Mouse (Mus musculus) midbrain, embryonic 13.5 days (tissue): Measurements from ENCODE around the gene Wap. TPM values are rescaled to one million over a fixed set of nuclear protein-coding genes. Genes with fewer than 3 reads are reported as not detected.
A peak's percentile ranks its signal among the peaks of the same experiment; 100 is the strongest.

Experiments used
- ATAC-seq: fragments of 200-750 bp; cut with Nextera tagmentation; 2 replicates; pipeline ENCODE4 v1.8.0; 2017; ENCODE audit warnings: mild to moderate bottlenecking, moderate TSS enrichment, moderate library complexity
- H3K27ac ChIP-seq: fragments of 300-500 bp; sonication (generic); 2 replicates; pipeline ENCODE4 v1.5.1; 2015; ENCODE audit warnings: inconsistent platforms, mild to moderate bottlenecking, moderate library complexity
- H3K27me3 ChIP-seq: fragments of 300-500 bp; sonication (generic); 2 replicates; pipeline ENCODE4 v1.6.1; 2015; ENCODE audit warnings: mild to moderate bottlenecking, inconsistent platforms
- H3K36me3 ChIP-seq: fragments of 300-500 bp; sonication (generic); 2 replicates; pipeline ENCODE4 v1.6.1; 2015; ENCODE audit warnings: mild to moderate bottlenecking, inconsistent platforms
- H3K4me1 ChIP-seq: fragments of 300-500 bp; sonication (generic); replicated peaks from 2 replicates; pipeline ENCODE4 v1.6.1; 2015; ENCODE audit warnings: inconsistent platforms
- H3K4me2 ChIP-seq: fragments of 300-500 bp; sonication (generic); replicated peaks from 2 replicates; pipeline ENCODE4 v1.6.1; 2015; ENCODE audit warnings: moderate library complexity, mild to moderate bottlenecking, inconsistent platforms
- H3K4me3 ChIP-seq: fragments of 300-500 bp; sonication (generic); replicated peaks from 2 replicates; pipeline ENCODE4 v1.5.1; 2015; ENCODE audit warnings: mild to moderate bottlenecking, inconsistent platforms
- H3K9ac ChIP-seq: fragments of 300-500 bp; sonication (generic); replicated peaks from 2 replicates; pipeline ENCODE4 v1.6.1; 2015; ENCODE audit warnings: mild to moderate bottlenecking, inconsistent platforms
- H3K9me3 ChIP-seq: fragments of 300-500 bp; sonication (generic); 2 replicates; pipeline ENCODE4 v1.6.1; 2016; ENCODE audit warnings: mild to moderate bottlenecking, inconsistent platforms
- WGBS: fragments of 180-500 bp; shearing (Covaris S2); methylation state at CpG from one replicate; pipeline ENCODE4 v1.1.7; 2015; 5-methylcytosine and 5-hydroxymethylcytosine counted together
- polyA plus RNA-seq: library from polyadenylated mRNA; unstranded; fragments of >200 nt; fragmentation: Nextera tagmentation; extraction: Ambion mirVana; gene quantifications from 2 replicates; pipeline ENCODE4 v1.2.1, GENCODE M21; 2015

Gene Wap
- polyA plus RNA-seq: not detected in 2 replicates

- ATAC-seq: no peak
- Histone ChIP-seq H3K27ac (no peak within 1 kb of the TSS), H3K9me3 (no peaks in the 10 kb centered on the region), H3K27me3 (no peaks in the 10 kb centered on the region), H3K36me3 (no peaks in the 10 kb centered on the region), H3K4me1 (no peaks in the 10 kb centered on the region), H3K4me2 (no peak within 1 kb of the TSS), H3K9ac (no peak within 1 kb of the TSS), H3K4me3 (no peak within 1 kb of the TSS)
- WGBS: 86% methylated on average over 4 of the region's 4 CpGs
These were observed at the start of gene Wap for GRCm38 (mm10) chr11:6638537-6638936. Gene Wap, minus strand, starts transcription at chr11:6638637.

- no peak overlapping the region for H3K27ac ChIP-seq
- ATAC-seq: no peak
- H3K4me1 ChIP-seq: 0 out of 2 replicates have a peak, but pooled peaks cover 1% of the 10 kb centered on the region
- no peaks in the 10 kb centered on the region for H3K9me3 ChIP-seq
- no peak overlapping the region for H3K4me3 ChIP-seq
- H3K4me2 ChIP-seq: no peak overlapping the region
- H3K27me3 ChIP-seq: no peaks in the 10 kb centered on the region
- H3K9ac ChIP-seq: no peak overlapping the region
- no peaks in the 10 kb centered on the region for H3K36me3 ChIP-seq
- WGBS: 58% methylated on average over 3 of the region's 3 CpGs
These were observed 46.3 kb upstream of the Wap start for GRCm38 (mm10) chr11:6684741-6685140.

- ATAC-seq: no peak
- H3K4me2 ChIP-seq: no peak overlapping the region
- H3K9me3 ChIP-seq: no peaks in the 10 kb centered on the region
- no peaks in the 10 kb centered on the region for H3K36me3 ChIP-seq
- 0 out of 2 replicates have a peak, but pooled peaks cover 7% of the 10 kb centered on the region for H3K4me1 ChIP-seq
- 50% methylated on average over 10 of the region's 10 CpGs for WGBS
- H3K27ac ChIP-seq: no peak overlapping the region
- no peak overlapping the region for H3K9ac ChIP-seq
- no peak overlapping the region for H3K4me3 ChIP-seq
- H3K27me3 ChIP-seq: no peaks in the 10 kb centered on the region
These were observed 42.0 kb upstream of the Wap start for GRCm38 (mm10) chr11:6680397-6680818.

- Histone ChIP-seq H3K27me3 (no peaks in the 10 kb centered on the region), H3K9ac (no peak overlapping the region), H3K4me3 (no peak overlapping the region), H3K27ac (no peak overlapping the region), H3K36me3 (no peaks in the 10 kb centered on the region), H3K4me1 (0 out of 2 replicates have a peak, but pooled peaks cover 7% of the 10 kb centered on the region), H3K9me3 (no peaks in the 10 kb centered on the region), H3K4me2 (no peak overlapping the region)
- ATAC-seq: no peak
- WGBS: 82% methylated on average over 17 of the region's 17 CpGs
These were observed 41.4 kb upstream of the Wap start for GRCm38 (mm10) chr11:6679694-6680396.

- ATAC-seq: peak; percentile 79
- H3K9me3 ChIP-seq: no peaks in the 10 kb centered on the region
- no peak overlapping the region for H3K4me3 ChIP-seq
- no peaks in the 10 kb centered on the region for H3K27me3 ChIP-seq
- no peak overlapping the region for H3K4me2 ChIP-seq
- no peaks in the 10 kb centered on the region for H3K36me3 ChIP-seq
- WGBS: 17% methylated on average over 7 of the region's 7 CpGs
- H3K4me1 ChIP-seq: 0 out of 2 replicates have a peak, but pooled peaks cover 7% of the 10 kb centered on the region
- no peak overlapping the region for H3K9ac ChIP-seq
- H3K27ac ChIP-seq: no peak overlapping the region
These were observed 39.1 kb upstream of the Wap start for GRCm38 (mm10) chr11:6677530-6677929.

GRCm38 (mm10) chr11:6676641-6677040 lies 38.2 kb upstream of the Wap start:
- Histone ChIP-seq H3K9ac (no peak overlapping the region), H3K36me3 (no peaks in the 10 kb centered on the region), H3K9me3 (no peaks in the 10 kb centered on the region), H3K27ac (no peak overlapping the region), H3K4me3 (no peak overlapping the region), H3K4me2 (no peak overlapping the region), H3K27me3 (no peaks in the 10 kb centered on the region), H3K4me1 (0 out of 2 replicates have a peak, but pooled peaks cover 7% of the 10 kb centered on the region)
- no peak for ATAC-seq
- WGBS: 85% methylated on average over 9 of the region's 9 CpGs

- 0 out of 2 replicates have a peak, but pooled peaks cover 7% of the 10 kb centered on the region for H3K4me1 ChIP-seq
- no peaks in the 10 kb centered on the region for H3K27me3 ChIP-seq
- no peak overlapping the region for H3K27ac ChIP-seq
- no peak for ATAC-seq
- no peak overlapping the region for H3K4me3 ChIP-seq
- H3K9ac ChIP-seq: no peak overlapping the region
- no peaks in the 10 kb centered on the region for H3K36me3 ChIP-seq
- no peaks in the 10 kb centered on the region for H3K9me3 ChIP-seq
- 66% methylated on average over 7 of the region's 7 CpGs for WGBS
- no peak overlapping the region for H3K4me2 ChIP-seq
These were observed 37.0 kb upstream of the Wap start for GRCm38 (mm10) chr11:6675402-6675801.

GRCm38 (mm10) chr11:6674701-6675100 lies 36.3 kb upstream of the Wap start:
- Histone ChIP-seq H3K4me1 (0 out of 2 replicates have a peak, but pooled peaks cover 5% of the 10 kb centered on the region), H3K36me3 (no peaks in the 10 kb centered on the region), H3K4me2 (no peak overlapping the region), H3K9me3 (no peaks in the 10 kb centered on the region), H3K9ac (no peak overlapping the region), H3K27me3 (no peaks in the 10 kb centered on the region), H3K27ac (no peak overlapping the region), H3K4me3 (no peak overlapping the region)
- WGBS: 88% methylated on average over 9 of the region's 9 CpGs
- no peak for ATAC-seq

GRCm38 (mm10) chr11:6670826-6671225 lies 32.4 kb upstream of the Wap start:
- Histone ChIP-seq H3K36me3 (no peaks in the 10 kb centered on the region), H3K4me1 (no peaks in the 10 kb centered on the region), H3K4me3 (no peak overlapping the region), H3K9me3 (no peaks in the 10 kb centered on the region), H3K4me2 (no peak overlapping the region), H3K27ac (no peak overlapping the region), H3K27me3 (no peaks in the 10 kb centered on the region), H3K9ac (no peak overlapping the region)
- WGBS: 87% methylated on average over 4 of the region's 4 CpGs
- ATAC-seq: no peak

- no peaks in the 10 kb centered on the region for H3K36me3 ChIP-seq
- no peaks in the 10 kb centered on the region for H3K9me3 ChIP-seq
- no peak overlapping the region for H3K4me2 ChIP-seq
- no peaks in the 10 kb centered on the region for H3K4me1 ChIP-seq
- no peak overlapping the region for H3K4me3 ChIP-seq
- H3K27ac ChIP-seq: no peak overlapping the region
- H3K27me3 ChIP-seq: no peaks in the 10 kb centered on the region
- no peak for ATAC-seq
- WGBS: 54% methylated on average over 2 of the region's 2 CpGs
- H3K9ac ChIP-seq: no peak overlapping the region
These were observed 31.6 kb upstream of the Wap start for GRCm38 (mm10) chr11:6670044-6670443.

GRCm38 (mm10) chr11:6669041-6669440 lies 30.6 kb upstream of the Wap start:
- no peaks in the 10 kb centered on the region for H3K36me3 ChIP-seq
- H3K9ac ChIP-seq: no peak overlapping the region
- H3K4me3 ChIP-seq: no peak overlapping the region
- WGBS: 41% methylated on average over 9 of the region's 9 CpGs
- H3K4me1 ChIP-seq: no peaks in the 10 kb centered on the region
- H3K27me3 ChIP-seq: no peaks in the 10 kb centered on the region
- no peak overlapping the region for H3K4me2 ChIP-seq
- ATAC-seq: no peak
- H3K27ac ChIP-seq: no peak overlapping the region
- no peaks in the 10 kb centered on the region for H3K9me3 ChIP-seq

- Histone ChIP-seq H3K9me3 (no peaks in the 10 kb centered on the region), H3K4me2 (no peak overlapping the region), H3K27me3 (no peaks in the 10 kb centered on the region), H3K9ac (no peak overlapping the region), H3K4me1 (no peaks in the 10 kb centered on the region), H3K36me3 (no peaks in the 10 kb centered on the region), H3K27ac (no peak overlapping the region), H3K4me3 (no peak overlapping the region)
- ATAC-seq: no peak
- 90% methylated on average over 2 of the region's 2 CpGs for WGBS
These were observed 28.2 kb upstream of the Wap start for GRCm38 (mm10) chr11:6666634-6667033.

- Histone ChIP-seq H3K27ac (no peak overlapping the region), H3K4me2 (no peak overlapping the region), H3K9ac (no peak overlapping the region), H3K9me3 (no peaks in the 10 kb centered on the region), H3K4me1 (peaks cover 11% of the 10 kb centered on the region), H3K36me3 (no peaks in the 10 kb centered on the region), H3K4me3 (no peak overlapping the region), H3K27me3 (0 out of 2 replicates have a peak, but pooled peaks cover 6% of the 10 kb centered on the region)
- no peak for ATAC-seq
- WGBS: 66% methylated on average over 14 of the region's 14 CpGs
These were observed 22.8 kb upstream of the Wap start for GRCm38 (mm10) chr11:6661206-6661605.
